Mouse (Mus musculus) CH12.LX (cell line): ENCODE data around the gene Cep295nl. TPM values are rescaled to one million over a fixed set of nuclear protein-coding genes. Genes with fewer than 3 reads are reported as not detected.

Source experiments
- DNase-seq: peaks from one replicate; pipeline ENCODE4 v3.0.0-alpha.2; 2013; ENCODE audit errors: extremely low read depth
- H3K27ac ChIP-seq: 2 replicates; pipeline ENCODE4 v1.5.1; 2012; ENCODE audit warnings: low read depth, mild to moderate bottlenecking, control low read depth, moderate library complexity; ENCODE audit not compliant: insufficient read depth
- H3K27me3 ChIP-seq: replicated peaks from 2 replicates; pipeline ENCODE3; 2012; ENCODE audit warnings: inconsistent platforms
- H3K36me3 ChIP-seq, 2 experiments: replicated peaks in 1 of 2; 2 replicates each; pipeline versions ENCODE3 to v1.6.1; 2012; ENCODE audit warnings: inconsistent platforms in 1 of 2, low read length in 1 of 2, mild to moderate bottlenecking in 1 of 2, mixed read lengths in 1 of 2, moderate library complexity in 1 of 2; ENCODE audit not compliant: control insufficient read depth in 1 of 2, insufficient read depth in 1 of 2
- H3K4me1 ChIP-seq, 2 experiments: 2 replicates each; pipeline ENCODE4 v1.6.1; 2012; ENCODE audit warnings: inconsistent platforms in 1 of 2, moderate library complexity in 1 of 2; ENCODE audit not compliant: insufficient read depth in 2 of 2, control insufficient read depth in 1 of 2
- H3K4me2 ChIP-seq: 2 replicates; pipeline ENCODE4 v1.6.1; 2012; ENCODE audit warnings: low read depth, mild to moderate bottlenecking, control low read depth; ENCODE audit not compliant: poor library complexity, insufficient read depth, severe bottlenecking
- H3K4me3 ChIP-seq, 3 experiments: fragments of 150-350 bp in 1 of 3; sonication (generic) in 1 of 3; replicated peaks in 1 of 3; 2 replicates each; pipeline versions ENCODE3 to v1.5.1; 2011 to 2012; ENCODE audit warnings: low read depth in 2 of 3, low read length in 2 of 3, mild to moderate bottlenecking in 2 of 3, moderate library complexity in 2 of 3, control low read depth in 1 of 3, improper control_type of control experiment in 1 of 3, inconsistent platforms in 1 of 3, mixed read lengths in 1 of 3; ENCODE audit not compliant: poor library complexity in 1 of 3
- H3K79me2 ChIP-seq: replicated peaks from 2 replicates; pipeline ENCODE4 v1.6.1; 2012; ENCODE audit warnings: mild to moderate bottlenecking, moderate library complexity; ENCODE audit not compliant: control insufficient read depth, poor library complexity, insufficient read depth, severe bottlenecking; ENCODE audit errors: extremely low read depth
- H3K9ac ChIP-seq: 2 replicates; pipeline ENCODE4 v1.6.1; 2012; ENCODE audit warnings: low read depth, mild to moderate bottlenecking, control low read depth, moderate library complexity; ENCODE audit not compliant: insufficient read depth
- H3K9me3 ChIP-seq: replicated peaks from 2 replicates; pipeline ENCODE3; 2012; ENCODE audit warnings: low read length, inconsistent platforms, mixed read lengths
- CTCF ChIP-seq, 2 experiments: IDR thresholded peaks in 1 of 2; conservative IDR thresholded peaks in 1 of 2; 2 replicates each; pipeline ENCODE4 v1.5.1; 2011 to 2012; ENCODE audit warnings: low read depth in 2 of 2, low read length in 2 of 2, improper control_type of control experiment in 1 of 2, inconsistent platforms in 1 of 2, mild to moderate bottlenecking in 1 of 2, moderate library complexity in 1 of 2
- GABPA ChIP-seq: IDR thresholded peaks from 2 replicates; pipeline ENCODE4 v1.6.1; 2012; ENCODE audit warnings: low read depth, low read length, improper control_type of control experiment, inconsistent platforms; ENCODE audit not compliant: insufficient replicate concordance
- HCFC1 ChIP-seq: IDR thresholded peaks from 2 replicates; pipeline ENCODE4 v1.6.1; 2012; ENCODE audit warnings: low read depth, mild to moderate bottlenecking, inconsistent platforms, low read length, improper control_type of control experiment
- JUN ChIP-seq: IDR thresholded peaks from 2 replicates; pipeline ENCODE4 v1.6.1; 2011; ENCODE audit warnings: low read depth, mild to moderate bottlenecking, low read length, improper control_type of control experiment, moderate library complexity; ENCODE audit not compliant: insufficient read depth
- JUND ChIP-seq: conservative IDR thresholded peaks from 2 replicates; pipeline ENCODE4 v1.6.1; 2011; ENCODE audit warnings: low read depth, low read length, improper control_type of control experiment
- MAX ChIP-seq: IDR thresholded peaks from 2 replicates; pipeline ENCODE4 v1.6.1; 2011; ENCODE audit warnings: low read length, improper control_type of control experiment
- MAZ ChIP-seq: IDR thresholded peaks from 2 replicates; pipeline ENCODE4 v1.6.1; 2012; ENCODE audit warnings: low read depth, mild to moderate bottlenecking, inconsistent platforms, low read length, improper control_type of control experiment, moderate library complexity
- MEF2A ChIP-seq: IDR thresholded peaks from 2 replicates; pipeline ENCODE4 v1.6.1; 2014; ENCODE audit warnings: low read depth, mild to moderate bottlenecking, inconsistent platforms, low read length, improper control_type of control experiment, borderline replicate concordance
- MXI1 ChIP-seq: IDR thresholded peaks from 2 replicates; pipeline ENCODE4 v1.6.1; 2011; ENCODE audit warnings: mild to moderate bottlenecking, low read depth, low read length, improper control_type of control experiment
- MYC ChIP-seq: IDR thresholded peaks from 2 replicates; pipeline ENCODE4 v1.6.1; 2011; ENCODE audit warnings: low read depth, mild to moderate bottlenecking, improper control_type of control experiment, low read length
- NELFE ChIP-seq: IDR thresholded peaks from 2 replicates; pipeline ENCODE4 v1.6.1; 2011; ENCODE audit warnings: low read depth, low read length, improper control_type of control experiment
- NRF1 ChIP-seq: IDR thresholded peaks from 2 replicates; pipeline ENCODE4 v1.6.1; 2014; ENCODE audit warnings: low read depth, mild to moderate bottlenecking, inconsistent platforms, low read length, improper control_type of control experiment, moderate library complexity
- POLR2A ChIP-seq: IDR thresholded peaks from 2 replicates; pipeline ENCODE4 v1.6.1; 2011; ENCODE audit warnings: low read depth, mild to moderate bottlenecking, improper control_type of control experiment, low read length
- RAD21 ChIP-seq: IDR thresholded peaks from 2 replicates; pipeline ENCODE4 v1.6.1; 2011; ENCODE audit warnings: low read depth, mild to moderate bottlenecking, low read length, improper control_type of control experiment, moderate library complexity
- RCOR1 ChIP-seq: conservative IDR thresholded peaks from 2 replicates; pipeline ENCODE4 v1.6.1; 2012; ENCODE audit warnings: low read depth, mild to moderate bottlenecking, inconsistent platforms, low read length, improper control_type of control experiment
- SIN3A ChIP-seq: IDR thresholded peaks from 2 replicates; pipeline ENCODE4 v1.6.1; 2012; ENCODE audit warnings: low read length, improper control_type of control experiment, inconsistent platforms
- SMC3 ChIP-seq: IDR thresholded peaks from 2 replicates; pipeline ENCODE4 v1.6.1; 2011; ENCODE audit warnings: low read depth, low read length, improper control_type of control experiment
- TCF12 ChIP-seq: IDR thresholded peaks from 2 replicates; pipeline ENCODE4 v1.6.1; 2014; ENCODE audit warnings: low read depth, mild to moderate bottlenecking, inconsistent platforms, low read length, improper control_type of control experiment
- UBTF ChIP-seq: IDR thresholded peaks from 2 replicates; pipeline ENCODE4 v1.6.1; 2012; ENCODE audit warnings: low read depth, mild to moderate bottlenecking, inconsistent platforms, low read length, improper control_type of control experiment, moderate library complexity
- USF2 ChIP-seq: conservative IDR thresholded peaks from 2 replicates; pipeline ENCODE4 v1.6.1; 2011; ENCODE audit warnings: low read depth, low read length, improper control_type of control experiment
- ZKSCAN1 ChIP-seq: IDR thresholded peaks from 2 replicates; pipeline ENCODE4 v1.6.1; 2012; ENCODE audit warnings: low read depth, inconsistent platforms, low read length, improper control_type of control experiment, borderline replicate concordance
- ZMIZ1 ChIP-seq: IDR thresholded peaks from 2 replicates; pipeline ENCODE4 v1.6.1; 2012; ENCODE audit warnings: low read depth, mild to moderate bottlenecking, inconsistent platforms, low read length, improper control_type of control experiment
- ZNF384 ChIP-seq: IDR thresholded peaks from 2 replicates; pipeline ENCODE4 v1.6.1; 2012; ENCODE audit warnings: low read depth, low read length, improper control_type of control experiment, inconsistent platforms
- dilution Hi-C: fragments of 300-500 bp; cut with MboI; formaldehyde crosslinking; loops from 2 replicates; pipeline ENCODE4 v1.14.3; 2020; ENCODE audit warnings: low sequenced_read_pairs; ENCODE audit not compliant: extremely low pct_unique_long_range_greater_than_20kb, extremely low pct_ligation_motif_present
- in situ Hi-C: fragments of 300-500 bp; cut with MboI; formaldehyde crosslinking; loops from 3 replicates; pipeline ENCODE4 v1.14.3; 2019; ENCODE audit warnings: low sequenced_read_pairs, low pct_ligation_motif_present, low pct_unique_long_range_greater_than_20kb, mixed read lengths
- polyA plus RNA-seq: library from polyadenylated mRNA; unstranded; fragments of >175 nt; gene quantifications from 2 replicates; pipeline ENCODE4 v1.2.1, GENCODE M21; 2012; ENCODE audit warnings: low read depth; ENCODE audit not compliant: insufficient read length
- total RNA-seq, 2 experiments: library from RNA; depleted of rRNA; stranded (reverse); fragments of 300-350 nt in 1 of 2; fragments of >200 nt in 1 of 2; gene quantifications; 2 replicates each; pipeline ENCODE4 v1.2.3; 2012 to 2014

Gene Cep295nl
- total and polyA plus RNA-seq, 3 experiments: not detected

DNA sequence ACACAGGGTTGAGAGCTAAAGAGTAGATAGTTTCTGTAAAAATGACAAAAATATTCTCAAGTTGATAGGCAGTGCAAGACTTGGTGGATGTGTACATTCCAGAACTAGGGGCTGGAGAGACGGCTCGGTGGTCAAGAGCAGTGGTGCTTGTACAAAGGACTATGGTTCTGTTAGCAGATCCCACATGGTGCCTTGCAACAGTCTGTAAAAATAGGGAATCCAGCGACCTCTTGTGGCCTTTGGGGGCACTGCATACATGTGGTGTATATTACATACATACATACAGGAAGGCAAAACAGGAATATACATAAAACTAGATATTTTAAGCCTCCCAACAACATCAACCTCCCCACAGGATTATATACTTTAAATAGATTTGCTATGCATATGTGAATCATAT is 26.0 kb upstream of the Cep295nl start:
- Histone ChIP-seq H3K4me2 (no peak overlapping the region), H3K27me3 (peaks cover 56% of the 10 kb centered on the region), H3K9ac (no peak overlapping the region), H3K4me3 (no peak overlapping the region), H3K9me3 (peaks cover 5% of the 10 kb centered on the region), H3K36me3 (no peaks in the 10 kb centered on the region)
- dilution Hi-C loops: no loop called here
- TF ChIP-seq CTCF (conservative IDR thresholded peaks at IDR 0.05 in 1 of 2, IDR thresholded peaks at IDR 0.05 in 1 of 2; ENCODE audit: low read depth in 2 of 2, low read length in 2 of 2): peak; percentile 53 to 68
- TF ChIP-seq SMC3: peak; percentile 53
- no peak for TF ChIP-seq MAX
- peak; percentile 66 for TF ChIP-seq RAD21
- peak; percentile 65; the same call in 1 of the 2 replicates for TF ChIP-seq MYC
- TF ChIP-seq NRF1: no peak
- no peak for TF ChIP-seq RCOR1
- TF ChIP-seq, all 38 proteins: peak for 4
- in situ Hi-C loops: no loop called here
- Histone ChIP-seq H3K27ac (no peak overlapping the region), H3K4me1 (peaks cover 14 to 22% of the 10 kb centered on the region in 2 experiments), H3K79me2 (no peaks in the 10 kb centered on the region)
- DNase-seq: peak; percentile 55

GRCm38 (mm10) chr11:118366559-118366958 is 24.3 kb upstream of the Cep295nl start:
- Histone ChIP-seq H3K4me3 (no peak overlapping the region), H3K4me2 (no peak overlapping the region)
- in situ Hi-C loops: no loop called here
- dilution Hi-C loops: no loop called here
- TF ChIP-seq JUND (no peak), MXI1 (no peak), MYC (no peak), ZKSCAN1 (no peak), SIN3A (no peak), SMC3 (no peak), UBTF (no peak), GABPA (no peak), NELFE (no peak), JUN (no peak), TCF12 (no peak), MAX (no peak), POLR2A (no peak), ZNF384 (no peak), HCFC1 (no peak), MAZ (no peak), CTCF (conservative IDR thresholded peaks at IDR 0.05 in 1 of 2, IDR thresholded peaks at IDR 0.05 in 1 of 2; ENCODE audit: low read depth in 2 of 2, low read length in 2 of 2) (no peak), USF2 (no peak), ZMIZ1 (no peak), MEF2A (no peak)
- TF ChIP-seq, all 38 proteins: peak for 0
- no peak for DNase-seq
- Histone ChIP-seq H3K36me3 (no peaks in the 10 kb centered on the region), H3K27me3 (peaks cover 50% of the 10 kb centered on the region), H3K79me2 (no peaks in the 10 kb centered on the region), H3K9ac (no peak overlapping the region), H3K9me3 (peaks cover 5% of the 10 kb centered on the region), H3K4me1 (peaks cover 23 to 34% of the 10 kb centered on the region in 2 experiments), H3K27ac (no peak overlapping the region)
